Mouse (Mus musculus): ENCODE results near the gene Serpinh1. TPM values are rescaled to one million over a fixed set of nuclear protein-coding genes. Genes with fewer than 3 reads are reported as not detected.
A peak's percentile ranks its signal among the peaks of the same experiment; 100 is the strongest.

Gene Serpinh1
- 1,619 and 1,744 TPM in 2 replicates for polyA plus RNA-seq (2015; fragmentation: Nextera tagmentation; extraction: Ambion mirVana)

GRCm38 (mm10) chr7:99352526-99353400 lies at the start of gene Serpinh1:
Serpinh1 (minus strand) TSS chr7:99353239.
- Histone ChIP-seq H3K9me3 (no peaks in the 10 kb centered on the region), H3K4me2 (peak within 1 kb of the TSS; percentile 92), H3K36me3 (peaks cover 27% of the 10 kb centered on the region), H3K9ac (peak within 1 kb of the TSS; percentile 97), H3K27ac (peak within 1 kb of the TSS; percentile 99), H3K27me3 (no peaks in the 10 kb centered on the region), H3K4me1 (peaks cover 80% of the 10 kb centered on the region), H3K4me3 (peak within 1 kb of the TSS; percentile 81)
- under 1% methylated on average over 35 of the region's 35 CpGs for WGBS
- peak; percentile 81 for ATAC-seq (ENCODE audit: insufficient number of reproducible peaks, insufficient read depth, low FRiP score, low TSS enrichment, low read depth)

- H3K4me3 ChIP-seq, result no peak overlapping the region
- H3K4me1 ChIP-seq, result peaks cover 9% of the 10 kb centered on the region
- no peak overlapping the region for H3K27ac ChIP-seq
- no peak overlapping the region for H3K4me2 ChIP-seq
- no peaks in the 10 kb centered on the region for H3K36me3 ChIP-seq
- no peak for ATAC-seq (ENCODE audit: insufficient number of reproducible peaks, insufficient read depth, low FRiP score, low TSS enrichment, low read depth)
- WGBS, result 76% methylated on average over 6 of the region's 6 CpGs
- H3K9me3 ChIP-seq, result no peaks in the 10 kb centered on the region
- H3K27me3 ChIP-seq, result no peaks in the 10 kb centered on the region
- H3K9ac ChIP-seq, result no peak overlapping the region
These were observed 49.4 kb upstream of the Serpinh1 start for GRCm38 (mm10) chr7:99402477-99402876.

GRCm38 (mm10) chr7:99401373-99401772 lies 48.3 kb upstream of the Serpinh1 start:
- ATAC-seq (ENCODE audit: insufficient number of reproducible peaks, insufficient read depth, low FRiP score, low TSS enrichment, low read depth), result no peak
- H3K36me3 ChIP-seq, result no peaks in the 10 kb centered on the region

GRCm38 (mm10) chr7:99396994-99397659 lies 44.1 kb upstream of the Serpinh1 start:
- peaks cover 37% of the 10 kb centered on the region for H3K4me1 ChIP-seq
- ATAC-seq (ENCODE audit: insufficient number of reproducible peaks, insufficient read depth, low FRiP score, low TSS enrichment, low read depth), result no peak
- H3K27ac ChIP-seq, result no peak overlapping the region
- H3K4me3 ChIP-seq, result no peak overlapping the region
- H3K27me3 ChIP-seq, result no peaks in the 10 kb centered on the region
- no peaks in the 10 kb centered on the region for H3K9me3 ChIP-seq
- H3K9ac ChIP-seq, result no peak overlapping the region
- no peak overlapping the region for H3K4me2 ChIP-seq
- WGBS, result 76% methylated on average over 11 of the region's 11 CpGs
- no peaks in the 10 kb centered on the region for H3K36me3 ChIP-seq

More at GRCm38 (mm10) chr7:99401373-99401772, 48.3 kb upstream of the Serpinh1 start:
- Histone ChIP-seq H3K9ac (no peak overlapping the region), H3K27ac (no peak overlapping the region), H3K4me3 (no peak overlapping the region), H3K4me1 (peaks cover 15% of the 10 kb centered on the region), H3K9me3 (no peaks in the 10 kb centered on the region), H3K4me2 (no peak overlapping the region), H3K27me3 (no peaks in the 10 kb centered on the region)
- 49% methylated on average over 8 of the region's 8 CpGs for WGBS

GRCm38 (mm10) chr7:99395908-99396616 lies 43.0 kb upstream of the Serpinh1 start:
- H3K4me2 ChIP-seq, result no peak overlapping the region
- ATAC-seq (ENCODE audit: insufficient number of reproducible peaks, insufficient read depth, low FRiP score, low TSS enrichment, low read depth), result no peak
- WGBS, result 56% methylated on average over 11 of the region's 11 CpGs
- no peaks in the 10 kb centered on the region for H3K36me3 ChIP-seq
- no peaks in the 10 kb centered on the region for H3K9me3 ChIP-seq
- no peak overlapping the region for H3K27ac ChIP-seq
- peaks cover 41% of the 10 kb centered on the region for H3K4me1 ChIP-seq
- H3K4me3 ChIP-seq, result no peak overlapping the region
- 0 out of 2 replicates have a peak overlapping the region, but pooled peaks have one; percentile 6 for H3K9ac ChIP-seq
- H3K27me3 ChIP-seq, result no peaks in the 10 kb centered on the region

- Histone ChIP-seq H3K4me1 (peaks cover 44% of the 10 kb centered on the region), H3K36me3 (no peaks in the 10 kb centered on the region), H3K27me3 (no peaks in the 10 kb centered on the region), H3K27ac (no peak overlapping the region), H3K4me2 (no peak overlapping the region), H3K4me3 (no peak overlapping the region), H3K9me3 (no peaks in the 10 kb centered on the region), H3K9ac (no peak overlapping the region)
- WGBS, result 76% methylated on average over 4 of the region's 4 CpGs
- no peak for ATAC-seq (ENCODE audit: insufficient number of reproducible peaks, insufficient read depth, low FRiP score, low TSS enrichment, low read depth)
These were observed 42.3 kb upstream of the Serpinh1 start for GRCm38 (mm10) chr7:99395385-99395784.

GRCm38 (mm10) chr7:99393711-99394325 lies 40.8 kb upstream of the Serpinh1 start:
- Histone ChIP-seq H3K9ac (no peak overlapping the region), H3K4me1 (peaks cover 52% of the 10 kb centered on the region), H3K9me3 (no peaks in the 10 kb centered on the region), H3K4me3 (no peak overlapping the region), H3K27ac (peak overlapping the region; percentile 29; the same call in 1 of the 2 replicates), H3K36me3 (no peaks in the 10 kb centered on the region), H3K4me2 (no peak overlapping the region), H3K27me3 (no peaks in the 10 kb centered on the region)
- WGBS, result 72% methylated on average over 13 of the region's 13 CpGs
- ATAC-seq (ENCODE audit: insufficient number of reproducible peaks, insufficient read depth, low FRiP score, low TSS enrichment, low read depth), result no peak

- H3K27me3 ChIP-seq, result no peaks in the 10 kb centered on the region
These were observed 39.7 kb upstream of the Serpinh1 start for GRCm38 (mm10) chr7:99392696-99393095.

GRCm38 (mm10) chr7:99390559-99390958 lies 37.5 kb upstream of the Serpinh1 start:
- Histone ChIP-seq H3K4me1 (peaks cover 40% of the 10 kb centered on the region), H3K36me3 (0 out of 2 replicates have a peak, but pooled peaks cover 6% of the 10 kb centered on the region), H3K27ac (no peak overlapping the region), H3K4me2 (no peak overlapping the region), H3K9me3 (no peaks in the 10 kb centered on the region), H3K4me3 (no peak overlapping the region), H3K27me3 (no peaks in the 10 kb centered on the region), H3K9ac (no peak overlapping the region)
- 9% methylated on average over 4 of the region's 4 CpGs for WGBS
- ATAC-seq (ENCODE audit: insufficient number of reproducible peaks, insufficient read depth, low FRiP score, low TSS enrichment, low read depth), result no peak

More at GRCm38 (mm10) chr7:99392696-99393095, 39.7 kb upstream of the Serpinh1 start:
- Histone ChIP-seq H3K36me3 (0 out of 2 replicates have a peak, but pooled peaks cover 3% of the 10 kb centered on the region), H3K9ac (no peak overlapping the region), H3K4me2 (no peak overlapping the region), H3K27ac (no peak overlapping the region), H3K9me3 (no peaks in the 10 kb centered on the region), H3K4me1 (peaks cover 52% of the 10 kb centered on the region), H3K4me3 (no peak overlapping the region)
- WGBS, result 81% methylated on average over 2 of the region's 2 CpGs
- ATAC-seq (ENCODE audit: insufficient number of reproducible peaks, insufficient read depth, low FRiP score, low TSS enrichment, low read depth), result no peak

GRCm38 (mm10) chr7:99387356-99387755 lies 34.3 kb upstream of the Serpinh1 start:
- peaks cover 52% of the 10 kb centered on the region for H3K4me1 ChIP-seq
- 74% methylated on average over 5 of the region's 5 CpGs for WGBS
- H3K36me3 ChIP-seq, result 0 out of 2 replicates have a peak, but pooled peaks cover 6% of the 10 kb centered on the region
- no peak overlapping the region for H3K27ac ChIP-seq
- peaks cover 12% of the 10 kb centered on the region for H3K27me3 ChIP-seq
- no peak overlapping the region for H3K9ac ChIP-seq
- no peak for ATAC-seq (ENCODE audit: insufficient number of reproducible peaks, insufficient read depth, low FRiP score, low TSS enrichment, low read depth)
- H3K4me2 ChIP-seq, result no peak overlapping the region
- H3K4me3 ChIP-seq, result no peak overlapping the region
- H3K9me3 ChIP-seq, result no peaks in the 10 kb centered on the region

GRCm38 (mm10) chr7:99386811-99387210 lies 33.8 kb upstream of the Serpinh1 start:
- 78% methylated on average over 4 of the region's 4 CpGs for WGBS
- H3K27me3 ChIP-seq, result peaks cover 17% of the 10 kb centered on the region
- no peak overlapping the region for H3K9ac ChIP-seq
- no peak overlapping the region for H3K4me2 ChIP-seq
- peaks cover 52% of the 10 kb centered on the region for H3K4me1 ChIP-seq
- H3K27ac ChIP-seq, result no peak overlapping the region
- ATAC-seq (ENCODE audit: insufficient number of reproducible peaks, insufficient read depth, low FRiP score, low TSS enrichment, low read depth), result no peak
- 0 out of 2 replicates have a peak, but pooled peaks cover 6% of the 10 kb centered on the region for H3K36me3 ChIP-seq
- H3K9me3 ChIP-seq, result no peaks in the 10 kb centered on the region
- H3K4me3 ChIP-seq, result no peak overlapping the region
